Mouse (Mus musculus) lung, postnatal 10 days (tissue): ENCODE data around the gene AI467606.

Source experiments
- DNase-seq: peaks from one replicate; pipeline ENCODE4 v3.0.0; 2021

AI467606 gene

GRCm38 (mm10) chr7:127096456-127096855 lies 5.3 kb downstream of the AI467606 start:
- DNase-seq = no peak

- no peak for DNase-seq
Measured at GRCm38 (mm10) chr7:127098521-127098920, 7.4 kb downstream of the AI467606 start.

GRCm38 (mm10) chr7:127098950-127099349 lies 7.8 kb downstream of the AI467606 start:
- no peak for DNase-seq

- no peak for DNase-seq
Measured at GRCm38 (mm10) chr7:127099528-127099927, 8.4 kb downstream of the AI467606 start.

- DNase-seq = no peak
Measured at GRCm38 (mm10) chr7:127101451-127102016, 10.4 kb downstream of the AI467606 start.

GRCm38 (mm10) chr7:127102148-127102547 lies 11.0 kb downstream of the AI467606 start:
- no peak for DNase-seq

- DNase-seq = no peak
Measured at GRCm38 (mm10) chr7:127103960-127104359, 12.8 kb downstream of the AI467606 start.

GRCm38 (mm10) chr7:127104560-127105332 lies 13.6 kb downstream of the AI467606 start:
- peak; percentile 91 for DNase-seq

- no peak for DNase-seq
Measured at GRCm38 (mm10) chr7:127105551-127105950, 14.4 kb downstream of the AI467606 start.

- peak; percentile 85 for DNase-seq
Measured at GRCm38 (mm10) chr7:127110239-127111007, 19.3 kb downstream of the AI467606 start.

GRCm38 (mm10) chr7:127111461-127111860 lies 20.3 kb downstream of the AI467606 start:
- DNase-seq = peak; percentile 59

GRCm38 (mm10) chr7:127112251-127112841 lies 21.2 kb downstream of the AI467606 start:
- DNase-seq = no peak

- no peak for DNase-seq
Measured at GRCm38 (mm10) chr7:127112921-127113597, 21.9 kb downstream of the AI467606 start.

GRCm38 (mm10) chr7:127113614-127114259 lies 22.6 kb downstream of the AI467606 start:
- no peak for DNase-seq

GRCm38 (mm10) chr7:127114920-127115319 lies 23.8 kb downstream of the AI467606 start:
- DNase-seq = no peak

GRCm38 (mm10) chr7:127116331-127116935 lies 25.3 kb downstream of the AI467606 start:
- no peak for DNase-seq

GRCm38 (mm10) chr7:127117948-127118347 lies 26.8 kb downstream of the AI467606 start:
- no peak for DNase-seq

- DNase-seq = no peak
Measured at GRCm38 (mm10) chr7:127118671-127119445, 27.7 kb downstream of the AI467606 start.

- no peak for DNase-seq
Measured at GRCm38 (mm10) chr7:127121061-127121910, 30.1 kb downstream of the AI467606 start.

- DNase-seq = no peak
Measured at GRCm38 (mm10) chr7:127121911-127122270, 30.7 kb downstream of the AI467606 start, which contains the start of gene Qprt. Gene Qprt (minus strand): TSS chr7:127122226.
